Mouse (Mus musculus) liver, embryonic 14.5 days (tissue): ENCODE measurements around the gene Prss23.

Experiments
- CTCF ChIP-seq: IDR thresholded peaks from 2 replicates; pipeline ENCODE4 v1.5.1; 2016; ENCODE audit warnings: antibody characterized with exemption, low read depth, control low read depth
- EP300 ChIP-seq: IDR thresholded peaks from 2 replicates; pipeline ENCODE4 v1.6.1; 2016; ENCODE audit warnings: antibody characterized with exemption, low read depth

DNA sequence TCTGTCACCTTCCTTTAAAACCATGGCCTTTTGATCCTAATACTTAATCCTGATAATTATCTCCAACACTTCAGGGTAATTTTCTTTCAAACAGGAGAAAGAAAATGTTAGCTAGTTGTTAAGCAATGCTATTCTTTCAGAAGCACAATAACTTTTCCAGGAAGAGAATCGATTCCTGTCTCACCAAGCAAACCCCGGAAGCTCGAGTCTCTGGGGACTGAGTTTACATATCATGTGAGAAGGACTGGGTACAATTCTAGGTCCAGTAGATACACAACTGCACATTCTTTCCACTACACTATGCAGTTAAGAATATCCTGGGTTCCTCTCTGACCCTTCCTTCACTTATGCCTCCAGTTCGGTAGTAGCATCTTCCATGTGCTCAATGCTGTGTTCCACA, 29.7 kb upstream of the Prss23 start:
- no peak for TF ChIP-seq CTCF
- no peak for TF ChIP-seq EP300
